Mouse (Mus musculus) bone marrow macrophage, adult 2 months (primary cell): Measurements from ENCODE around the gene Brwd1.
"Not testable (repeated sequence)": the region's sequence is repeated elsewhere in the genome, so short reads cannot be mapped to it uniquely, and the experiment has no call there.

Experiments used
- CTCF ChIP-seq: IDR thresholded peaks from 2 replicates; pipeline ENCODE4 v1.5.1; 2012; ENCODE audit warnings: low read depth, mild to moderate bottlenecking, low read length, moderate library complexity
- POLR2A ChIP-seq: IDR thresholded peaks from 2 replicates; pipeline ENCODE4 v1.6.1; 2012; ENCODE audit warnings: mild to moderate bottlenecking, low read depth, low read length, borderline replicate concordance

- TF ChIP-seq CTCF, POLR2A: not testable (repeated sequence)
Observed at GRCm38 (mm10) chr16:96097811-96098210, 15.5 kb upstream of the Brwd1 start.
